Mouse (Mus musculus) cerebral cortex, adult 2 months (tissue): ENCODE data around the gene Acadm.

Source experiments
- WGBS: fragments of 180-500 bp; shearing (Covaris S2); methylation state at CpG from one replicate; pipeline ENCODE4 v1.1.7; 2018; 5-methylcytosine and 5-hydroxymethylcytosine counted together

Acadm gene

GRCm38 (mm10) chr3:153944335-153944990 lies at the start of gene Acadm:
Gene Acadm, minus strand, starts transcription at chr3:153944632.
- WGBS = under 1% methylated on average over 41 of the region's 41 CpGs

GRCm38 (mm10) chr3:153984428-153985340 lies 40.3 kb upstream of the Acadm start:
- 65% methylated on average over 10 of the region's 10 CpGs for WGBS

- 76% methylated on average over 2 of the region's 2 CpGs for WGBS
Measured at GRCm38 (mm10) chr3:153980611-153981010, 36.2 kb upstream of the Acadm start.

GRCm38 (mm10) chr3:153975791-153976190 lies 31.4 kb upstream of the Acadm start:
- 79% methylated on average over 7 of the region's 7 CpGs for WGBS

- 26% methylated on average over 6 of the region's 6 CpGs for WGBS
Measured at GRCm38 (mm10) chr3:153975060-153975459, 30.6 kb upstream of the Acadm start.

- 5% methylated on average over 21 of the region's 21 CpGs for WGBS
Measured at GRCm38 (mm10) chr3:153973949-153974760, 29.7 kb upstream of the Acadm start.

- 1% methylated on average over 65 of the region's 66 CpGs for WGBS
Measured at GRCm38 (mm10) chr3:153973171-153973948, 28.9 kb upstream of the Acadm start, which contains the start of gene Slc44a5. Gene Slc44a5, plus strand, starts transcription at chr3:153973436.

- 96% methylated on average over 4 of the region's 4 CpGs for WGBS
Measured at GRCm38 (mm10) chr3:153969451-153969850, 25.0 kb upstream of the Acadm start.

GRCm38 (mm10) chr3:153968549-153968948 lies 24.1 kb upstream of the Acadm start:
- WGBS = 43% methylated on average over 4 of the region's 4 CpGs

GRCm38 (mm10) chr3:153967447-153967846 lies 23.0 kb upstream of the Acadm start:
- 91% methylated on average over 5 of the region's 5 CpGs for WGBS

GRCm38 (mm10) chr3:153961632-153962389 lies 17.4 kb upstream of the Acadm start:
- 79% methylated on average over 6 of the region's 6 CpGs for WGBS

GRCm38 (mm10) chr3:153960884-153961283 lies 16.5 kb upstream of the Acadm start:
- WGBS = 53% methylated on average over 2 of the region's 2 CpGs

- 85% methylated on average over 9 of the region's 9 CpGs for WGBS
Measured at GRCm38 (mm10) chr3:153959731-153960207, 15.3 kb upstream of the Acadm start.

GRCm38 (mm10) chr3:153959035-153959730 lies 14.8 kb upstream of the Acadm start:
- 100% methylated on average over 1 of the region's 1 CpGs for WGBS

- WGBS = 86% methylated on average over 5 of the region's 5 CpGs
Measured at GRCm38 (mm10) chr3:153957916-153958315, 13.5 kb upstream of the Acadm start.

GRCm38 (mm10) chr3:153948176-153948575 lies 3.7 kb upstream of the Acadm start:
- WGBS = 80% methylated on average over 2 of the region's 2 CpGs

- WGBS = 80% methylated on average over 4 of the region's 4 CpGs
Measured at GRCm38 (mm10) chr3:153947271-153947670, 2.8 kb upstream of the Acadm start.

- 1% methylated on average over 19 of the region's 19 CpGs for WGBS
Measured at GRCm38 (mm10) chr3:153943901-153944334, 514 bp downstream of the Acadm start.

- 33% methylated on average over 12 of the region's 12 CpGs for WGBS
Measured at GRCm38 (mm10) chr3:153943003-153943640, 1.3 kb downstream of the Acadm start.
